Mouse (Mus musculus) heart, embryonic 13.5 days (tissue): ENCODE results near the gene Hyls1. TPM values are rescaled to one million over a fixed set of nuclear protein-coding genes. Genes with fewer than 3 reads are reported as not detected.

Experiments
- ATAC-seq: fragments of 200-750 bp; cut with Nextera tagmentation; 2 replicates; pipeline ENCODE4 v1.8.0; 2017; ENCODE audit warnings: moderate TSS enrichment; ENCODE audit not compliant: insufficient number of reproducible peaks, low FRiP score, low TSS enrichment; ENCODE audit errors: extremely low read depth
- H3K27ac ChIP-seq: fragments of 300-500 bp; sonication (generic); replicated peaks from 2 replicates; pipeline ENCODE4 v1.5.1; 2015; ENCODE audit warnings: moderate library complexity, mild to moderate bottlenecking, inconsistent platforms
- H3K27me3 ChIP-seq: fragments of 300-500 bp; sonication (generic); replicated peaks from 2 replicates; pipeline ENCODE4 v1.6.1; 2015; ENCODE audit warnings: mild to moderate bottlenecking, inconsistent platforms
- H3K36me3 ChIP-seq: fragments of 300-500 bp; sonication (generic); 2 replicates; pipeline ENCODE4 v1.6.1; 2015; ENCODE audit warnings: mild to moderate bottlenecking, inconsistent platforms
- H3K4me1 ChIP-seq: fragments of 300-500 bp; sonication (generic); 2 replicates; pipeline ENCODE4 v1.6.1; 2015; ENCODE audit warnings: inconsistent platforms
- H3K4me2 ChIP-seq: fragments of 300-500 bp; sonication (generic); 2 replicates; pipeline ENCODE4 v1.6.1; 2015; ENCODE audit warnings: inconsistent platforms, mild to moderate bottlenecking, moderate library complexity
- H3K4me3 ChIP-seq: fragments of 300-500 bp; sonication (generic); 2 replicates; pipeline ENCODE4 v1.5.1; 2015; ENCODE audit warnings: moderate library complexity, mild to moderate bottlenecking, inconsistent platforms
- H3K9ac ChIP-seq: fragments of 300-500 bp; sonication (generic); 2 replicates; pipeline ENCODE4 v1.6.1; 2015; ENCODE audit warnings: inconsistent platforms, mild to moderate bottlenecking, moderate library complexity
- H3K9me3 ChIP-seq: fragments of 300-500 bp; sonication (generic); 2 replicates; pipeline ENCODE4 v1.6.1; 2016; ENCODE audit warnings: inconsistent platforms
- WGBS: fragments of 180-500 bp; shearing (Covaris S2); methylation state at CpG from one replicate; pipeline ENCODE4 v1.1.7; 2015; ENCODE audit warnings: mixed read lengths; 5-methylcytosine and 5-hydroxymethylcytosine counted together
- polyA plus RNA-seq: library from polyadenylated mRNA; unstranded; fragments of >200 nt; fragmentation: Nextera tagmentation; extraction: Ambion mirVana; gene quantifications from 2 replicates; pipeline ENCODE4 v1.2.1, GENCODE M21; 2015

Gene Hyls1
- polyA plus RNA-seq, 1 experiment from 2014 or later: 11.5 TPM

- H3K27ac ChIP-seq: peak overlapping the region; percentile 69
- H3K9me3 ChIP-seq: no peaks in the 10 kb centered on the region
- ATAC-seq: peak; percentile 51; the same call in 1 of the 2 replicates
- H3K9ac ChIP-seq: no peak overlapping the region
- peak overlapping the region; percentile 8; the same call in 1 of the 2 replicates for H3K4me2 ChIP-seq
- H3K4me3 ChIP-seq: no peak overlapping the region
- 38% methylated on average over 5 of the region's 5 CpGs for WGBS
- H3K4me1 ChIP-seq: peaks cover 21% of the 10 kb centered on the region
- H3K27me3 ChIP-seq: no peaks in the 10 kb centered on the region
- H3K36me3 ChIP-seq: no peaks in the 10 kb centered on the region
Observed at GRCm38 (mm10) chr9:35523541-35523940, 46.7 kb downstream of the Hyls1 start.

DNA sequence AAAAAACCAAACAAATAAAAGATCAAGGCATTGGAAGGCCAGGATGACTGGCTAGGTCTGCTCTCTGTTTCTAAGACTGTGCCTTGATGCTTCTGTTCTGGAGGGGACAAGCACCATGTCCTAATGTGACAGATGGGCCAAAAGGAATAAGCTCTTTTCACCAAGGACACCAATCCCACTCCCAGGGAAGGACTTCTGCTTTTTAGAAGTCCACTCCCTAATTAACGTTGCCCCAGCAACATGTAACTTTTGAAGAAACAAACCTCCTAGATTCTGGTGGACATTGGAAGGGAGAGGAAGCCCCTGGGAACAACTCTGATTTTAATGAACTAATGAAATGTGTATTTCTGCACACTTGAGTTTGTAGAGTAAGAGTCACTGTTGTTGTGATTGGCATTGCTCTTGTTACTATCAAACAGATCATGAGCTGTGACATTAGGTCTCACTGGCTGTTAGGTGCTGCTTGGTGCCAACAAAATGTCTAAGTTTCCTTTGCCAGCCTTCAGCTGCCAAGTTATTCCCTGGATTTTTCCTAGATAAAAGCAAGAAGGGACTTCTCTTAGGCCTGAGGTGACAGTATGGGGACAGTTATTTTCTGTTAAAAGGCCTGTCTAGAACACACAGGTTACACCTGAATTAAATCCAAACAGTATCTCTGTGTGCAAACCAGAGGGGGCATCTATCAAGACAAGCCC is 47.2 kb downstream of the Hyls1 start:
- Histone ChIP-seq H3K27me3 (no peaks in the 10 kb centered on the region), H3K4me1 (peaks cover 21% of the 10 kb centered on the region), H3K36me3 (no peaks in the 10 kb centered on the region), H3K27ac (peak overlapping the region; percentile 67), H3K9me3 (no peaks in the 10 kb centered on the region), H3K4me3 (no peak overlapping the region), H3K9ac (no peak overlapping the region), H3K4me2 (no peak overlapping the region)
- WGBS: 58% methylated on average over 1 of the region's 1 CpGs
- no peak for ATAC-seq

DNA sequence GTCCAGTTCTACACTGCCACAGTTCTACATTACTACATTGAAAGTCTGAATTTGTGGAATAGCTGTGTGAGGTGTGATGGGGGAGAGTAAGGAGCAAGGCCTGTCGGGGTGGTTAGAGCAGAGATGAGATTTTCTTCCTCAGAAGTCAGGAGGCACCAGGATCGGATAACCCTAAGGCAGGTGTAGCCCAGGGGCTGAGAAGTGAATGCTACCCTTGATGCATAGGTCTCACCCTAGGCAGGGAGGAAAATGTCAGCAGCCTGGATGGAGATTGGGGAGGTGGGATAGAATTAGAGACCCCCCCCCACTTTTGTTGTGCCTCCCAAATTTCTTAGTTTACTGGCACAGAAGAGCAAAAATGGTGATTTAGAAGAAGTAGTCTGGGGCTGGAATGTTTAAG is 48.0 kb downstream of the Hyls1 start:
- Histone ChIP-seq H3K9me3 (no peaks in the 10 kb centered on the region), H3K27me3 (no peaks in the 10 kb centered on the region)

DNA sequence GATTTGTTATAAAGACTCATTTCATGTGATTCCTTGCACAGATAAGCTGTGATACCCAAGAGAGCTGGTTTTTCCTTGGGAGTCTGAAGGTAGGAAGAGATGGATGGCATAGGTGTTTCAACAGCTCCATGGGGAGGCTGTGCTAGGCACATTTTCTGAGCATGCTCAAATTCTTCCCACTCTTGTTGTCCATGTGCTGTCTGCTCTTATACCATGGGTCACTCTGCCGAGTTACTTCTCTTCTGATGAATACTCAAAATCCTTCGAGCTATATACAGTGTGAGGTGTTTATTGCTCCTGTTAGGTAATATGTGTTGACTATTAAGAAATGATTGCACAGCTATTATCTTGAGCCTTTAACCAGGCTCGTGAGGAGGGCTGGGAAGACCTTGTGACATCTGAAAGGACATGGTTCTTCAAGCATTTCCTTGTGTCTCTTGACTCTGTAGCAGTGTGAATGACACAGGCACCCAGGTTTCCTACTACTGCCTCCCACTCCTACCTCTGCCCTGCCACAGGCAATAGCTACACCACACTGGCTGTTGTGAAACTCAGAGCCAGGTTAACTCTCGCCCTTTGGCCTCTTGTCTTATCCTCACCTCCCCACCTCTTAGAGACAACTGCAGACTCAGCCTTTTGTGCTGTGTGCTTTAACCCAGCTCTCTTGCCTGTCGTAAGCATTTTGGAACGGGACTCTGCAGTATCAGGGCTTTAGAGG is 49.4 kb downstream of the Hyls1 start:
- Histone ChIP-seq H3K9me3 (no peaks in the 10 kb centered on the region), H3K27me3 (no peaks in the 10 kb centered on the region), H3K4me3 (no peak overlapping the region), H3K9ac (no peak overlapping the region), H3K4me2 (no peak overlapping the region), H3K4me1 (peaks cover 21% of the 10 kb centered on the region), H3K27ac (no peak overlapping the region), H3K36me3 (no peaks in the 10 kb centered on the region)
- no peak for ATAC-seq
- WGBS: 70% methylated on average over 6 of the region's 6 CpGs

More for the DNA sequence above, 48.0 kb downstream of the Hyls1 start:
- no peak for ATAC-seq
- no peaks in the 10 kb centered on the region for H3K36me3 ChIP-seq
- H3K9ac ChIP-seq: no peak overlapping the region
- peak overlapping the region; percentile 67 for H3K27ac ChIP-seq
- no peak overlapping the region for H3K4me2 ChIP-seq
- H3K4me1 ChIP-seq: peaks cover 21% of the 10 kb centered on the region
- 68% methylated on average over 2 of the region's 2 CpGs for WGBS
- no peak overlapping the region for H3K4me3 ChIP-seq

- no peak for ATAC-seq
- no peaks in the 10 kb centered on the region for H3K9me3 ChIP-seq
- no peak within 1 kb of the TSS for H3K4me3 ChIP-seq
- H3K4me2 ChIP-seq: no peak within 1 kb of the TSS
- H3K27me3 ChIP-seq: no peaks in the 10 kb centered on the region
- no peaks in the 10 kb centered on the region for H3K36me3 ChIP-seq
- no peak within 1 kb of the TSS for H3K27ac ChIP-seq
- WGBS: 70% methylated on average over 3 of the region's 3 CpGs
- H3K9ac ChIP-seq: no peak within 1 kb of the TSS
- H3K4me1 ChIP-seq: peaks cover 5% of the 10 kb centered on the region; the same call in 1 of the 2 replicates
Observed at GRCm38 (mm10) chr9:35518169-35518568, 52.0 kb downstream of the Hyls1 start, which contains the start of gene Gm1113. Gene Gm1113 (minus strand): TSS chr9:35518269.

DNA sequence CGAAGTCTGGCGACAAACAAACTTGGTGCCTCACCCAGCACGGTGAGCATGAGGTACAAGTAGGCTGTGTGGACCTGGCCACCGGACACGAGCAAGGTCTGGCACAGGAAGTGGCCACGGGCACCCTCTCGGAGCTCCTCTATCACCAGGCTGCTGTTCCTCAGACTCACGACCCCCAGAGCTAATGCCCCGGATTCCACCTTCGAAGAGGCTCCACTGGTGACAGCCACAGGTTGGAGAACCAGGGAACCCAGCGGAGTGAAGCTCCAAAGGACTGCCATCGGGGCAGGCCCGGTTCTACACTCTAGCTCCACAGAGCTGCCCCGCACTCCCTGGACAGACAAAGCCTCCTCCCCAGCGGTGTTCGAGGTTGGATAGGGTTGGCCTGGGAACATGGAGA is 53.5 kb downstream of the Hyls1 start:
- no peaks in the 10 kb centered on the region for H3K9me3 ChIP-seq
- H3K4me3 ChIP-seq: no peak overlapping the region
- H3K27ac ChIP-seq: no peak overlapping the region
- no peaks in the 10 kb centered on the region for H3K4me1 ChIP-seq
- H3K9ac ChIP-seq: no peak overlapping the region
- ATAC-seq: no peak
- 78% methylated on average over 16 of the region's 16 CpGs for WGBS
- H3K36me3 ChIP-seq: no peaks in the 10 kb centered on the region
- H3K27me3 ChIP-seq: no peaks in the 10 kb centered on the region
- no peak overlapping the region for H3K4me2 ChIP-seq

GRCm38 (mm10) chr9:35516182-35516581 is 54.0 kb downstream of the Hyls1 start:
- no peak for ATAC-seq
- Histone ChIP-seq H3K4me2 (no peak overlapping the region), H3K36me3 (no peaks in the 10 kb centered on the region), H3K4me1 (no peaks in the 10 kb centered on the region), H3K4me3 (no peak overlapping the region), H3K9me3 (no peaks in the 10 kb centered on the region), H3K9ac (no peak overlapping the region), H3K27me3 (no peaks in the 10 kb centered on the region), H3K27ac (no peak overlapping the region)
- 71% methylated on average over 5 of the region's 5 CpGs for WGBS

DNA sequence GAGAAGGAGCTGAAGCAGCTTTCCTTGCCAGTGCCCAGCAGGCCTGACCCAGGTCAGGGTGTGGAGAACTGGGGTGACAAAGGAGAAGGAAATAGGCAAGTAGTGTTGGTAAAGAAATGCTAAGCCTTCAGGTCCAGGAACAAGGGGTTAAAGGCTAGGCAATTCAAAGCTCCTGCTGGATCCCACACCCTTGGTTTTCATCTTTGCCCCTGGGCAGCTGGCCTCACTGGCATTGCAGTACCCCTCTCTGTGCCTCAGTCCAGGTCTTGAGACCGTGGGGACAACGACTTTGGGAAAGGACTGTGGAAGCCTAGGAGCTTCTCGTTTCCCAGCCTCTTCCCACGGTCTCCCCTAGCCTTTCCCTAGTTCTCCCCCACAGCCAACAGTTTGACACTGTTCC is 56.3 kb downstream of the Hyls1 start:
- no peak overlapping the region for H3K4me3 ChIP-seq
- H3K4me1 ChIP-seq: peaks cover 4% of the 10 kb centered on the region; the same call in 1 of the 2 replicates
- ATAC-seq: no peak
- H3K4me2 ChIP-seq: no peak overlapping the region
- H3K9ac ChIP-seq: no peak overlapping the region
- WGBS: 67% methylated on average over 4 of the region's 4 CpGs
- H3K36me3 ChIP-seq: no peaks in the 10 kb centered on the region
- H3K27ac ChIP-seq: no peak overlapping the region
- H3K27me3 ChIP-seq: no peaks in the 10 kb centered on the region
- H3K9me3 ChIP-seq: no peaks in the 10 kb centered on the region

Other genes with a start within 250 kb of the Hyls1 start
- gene Cdon, start 149.3 kb downstream of the Hyls1 start, polyA plus RNA-seq: 5.0 and 5.4 TPM in 2 replicates
- not detected in 2 replicates for gene Gm1113, start 52.1 kb downstream of the Hyls1 start, polyA plus RNA-seq
- gene Ddx25, start 11.9 kb downstream of the Hyls1 start, polyA plus RNA-seq: 1.4 and 1.5 TPM in 2 replicates
- 12.0 and 13.6 TPM in 2 replicates for gene Pus3, start 11.8 kb downstream of the Hyls1 start, polyA plus RNA-seq
- gene Pate2, start 114 bp downstream of the Hyls1 start, polyA plus RNA-seq: 0.20 and 0.39 TPM in 2 replicates
- gene Pate4, start 41.5 kb upstream of the Hyls1 start, polyA plus RNA-seq: not detected in 2 replicates
- gene Pate3, start 77.8 kb upstream of the Hyls1 start, polyA plus RNA-seq: not detected in 2 replicates
- not detected in 2 replicates for gene Pate1, start 117.0 kb upstream of the Hyls1 start, polyA plus RNA-seq
- not detected in 2 replicates for gene Gm17677, start 170.7 kb upstream of the Hyls1 start, polyA plus RNA-seq
- not detected in 2 replicates for gene Gm17727, start 207.7 kb upstream of the Hyls1 start, polyA plus RNA-seq
- gene Gm27235, start 219.7 kb upstream of the Hyls1 start, polyA plus RNA-seq: not detected in 2 replicates
- gene D730048I06Rik, start 219.7 kb upstream of the Hyls1 start, polyA plus RNA-seq: not detected in 2 replicates